ENCODE assay signal across 17 mouse cellular contexts in the genomic region with DNA sequence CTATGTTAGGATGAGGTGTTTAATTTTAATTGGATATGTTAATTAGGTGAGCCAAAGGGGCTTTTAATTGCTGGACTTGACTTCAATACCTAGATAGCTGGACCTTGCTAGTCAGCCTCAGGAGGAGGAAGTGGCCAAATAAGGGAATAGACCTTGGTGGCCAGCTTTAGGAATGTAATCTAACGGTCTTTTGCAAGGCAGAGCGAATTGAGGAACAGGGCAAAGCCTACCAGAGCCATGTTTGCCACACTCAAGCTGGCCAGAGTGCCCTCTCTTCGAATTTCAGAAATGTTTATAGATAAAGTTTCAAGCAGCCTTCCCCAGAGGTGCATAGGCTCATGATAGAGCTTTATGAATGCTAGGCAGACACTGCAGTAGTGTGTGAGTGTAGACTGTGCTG. TPM values are rescaled to one million over a fixed set of nuclear protein-coding genes. Genes with fewer than 3 reads are reported as not detected.
A peak's percentile ranks its signal among the peaks of the same experiment; 100 is the strongest.
DNase-seq lines count a peak whose midpoint lies in the region; ATAC-seq lines count a peak whose summit lies in the region.
"Had no signal": no experiment of that assay in that cellular context is flagged by ENCODE, and none has a peak within 500 bp of the region (broad histone marks: within the 10 kb centered on the region; RNA-seq: fewer than 3 reads in every experiment).

No protein-coding gene starts in this region.

- DNase-seq in adrenal gland, postnatal 36 days: peak; percentile 23 to 32
- DNase-seq in adrenal gland, postnatal 4 days (ENCODE audit: low spot score in 2 of 2): no peak
- peak; percentile 39 for DNase-seq in lung, postnatal 36 days
- DNase-seq in lung, postnatal 14 days: no peak
- DNase-seq in frontal cortex, postnatal 36 days (ENCODE audit: low spot score in 2 of 2): no peak
- DNase-seq in thymus, postnatal 4 days: no peak
- DNase-seq: B cell, adult 2 months; cerebellum, adult 11 months; cerebellum, postnatal 10 days; kidney, adult 9 months; kidney, postnatal 14 days; left cerebral cortex, postnatal 4 days; right cerebral cortex, postnatal 14 days; thymus, adult 2 months had no signal

- ATAC-seq in common myeloid progenitor, adult 5-6 weeks (replicated peaks; ENCODE audit: low read depth, poor library complexity, severe bottlenecking): 0 out of 2 replicates have a peak, but pooled peaks have one; percentile 36
- ATAC-seq: hindbrain, embryonic 16.5 days; intestine, embryonic 15.5 days had no signal

RNA-seq across cellular contexts. Expression of a gene that starts 22.2 kb away (rescaled TPM):
- total RNA-seq in adrenal gland, postnatal 36 days (2021): 100 to 1,000 TPM in 1 of 2 experiments, 10 to 100 TPM in 1; 88.7 to 112 TPM
- total RNA-seq in adrenal gland, postnatal 4 days (2021): 10 to 100 TPM; 47.3 to 61.6 TPM
- 56.1 and 61.3 TPM in 2 replicates for total RNA-seq in common myeloid progenitor, adult 5-6 weeks (2017)

Comparison
In these comparisons a context has a peak if more than half of its experiments do, and no peak if none do; other contexts are left out.
1. DNase-seq: peak in adrenal gland, postnatal 36 days (2 of 2) and lung, postnatal 36 days (single experiment); none in adrenal gland, postnatal 4 days (0 of 2), lung, postnatal 14 days (single experiment), frontal cortex, postnatal 36 days (0 of 2) and thymus, postnatal 4 days (single experiment).